Mouse (Mus musculus): ENCODE results near the gene Dctn3. TPM values are rescaled to one million over a fixed set of nuclear protein-coding genes. Genes with fewer than 3 reads are reported as not detected.

Gene Dctn3
- total and polyA plus RNA-seq, 3 experiments: 57.7 to 64.6 TPM; not detected in 1

DNA sequence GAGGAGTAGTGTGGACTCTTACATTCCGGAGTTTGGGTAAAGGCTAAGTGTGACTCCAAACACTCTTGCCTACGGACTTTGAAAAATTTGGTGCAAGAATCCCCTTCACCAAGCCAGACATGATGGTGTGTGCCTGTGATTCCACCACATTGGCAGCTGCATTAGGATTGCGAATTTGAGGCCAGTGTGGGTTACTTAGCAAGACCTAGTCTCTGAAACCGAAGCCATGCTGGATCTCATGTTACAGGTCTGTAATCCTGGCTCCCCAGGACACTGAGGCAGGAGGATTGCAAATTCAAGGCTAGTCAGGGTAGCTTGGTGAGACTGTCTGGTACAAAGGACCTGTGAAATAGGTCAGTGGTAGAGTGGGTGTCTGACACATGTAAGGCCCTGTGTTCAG lies 35.7 kb upstream of the Dctn3 start:
- DNase-seq (ENCODE audit: low read depth, low spot score): no peak
- TF ChIP-seq GATA1 (IDR thresholded peaks at IDR 0.05; ENCODE audit: low read depth, low read length): no peak
- Histone ChIP-seq H3K27ac (ENCODE audit: control insufficient read depth, low read depth, low read length) (no peak overlapping the region), H3K9me3 (replicated peaks; ENCODE audit: insufficient read depth, low read length) (no peaks in the 10 kb centered on the region), H3K4me1 (ENCODE audit: control insufficient read depth in 1 of 2, insufficient read depth in 2 of 2, low read length in 2 of 2) (peaks cover 6 to 22% of the 10 kb centered on the region in 2 experiments), H3K27me3 (ENCODE audit: control insufficient read depth in 1 of 2, insufficient read depth in 2 of 2, low read length in 2 of 2) (no peaks in the 10 kb centered on the region), H3K36me3 (ENCODE audit: control insufficient read depth in 1 of 2, insufficient read depth in 2 of 2, low read length in 2 of 2) (peaks cover 0 to 13% of the 10 kb centered on the region in 2 experiments; a peak in 2 of 4 replicates), H3K79me2 (ENCODE audit: control insufficient read depth, insufficient read depth, low read length, poor library complexity) (peaks cover 1% of the 10 kb centered on the region; the same call in 1 of the 2 replicates), H3K4me3 (ENCODE audit: control insufficient read depth in 1 of 2, insufficient read depth in 1 of 2, low read depth in 2 of 2, low read length in 2 of 2) (no peak overlapping the region), H3K9ac (ENCODE audit: control insufficient read depth, low read depth, low read length, poor library complexity, severe bottlenecking) (no peak overlapping the region)

DNA sequence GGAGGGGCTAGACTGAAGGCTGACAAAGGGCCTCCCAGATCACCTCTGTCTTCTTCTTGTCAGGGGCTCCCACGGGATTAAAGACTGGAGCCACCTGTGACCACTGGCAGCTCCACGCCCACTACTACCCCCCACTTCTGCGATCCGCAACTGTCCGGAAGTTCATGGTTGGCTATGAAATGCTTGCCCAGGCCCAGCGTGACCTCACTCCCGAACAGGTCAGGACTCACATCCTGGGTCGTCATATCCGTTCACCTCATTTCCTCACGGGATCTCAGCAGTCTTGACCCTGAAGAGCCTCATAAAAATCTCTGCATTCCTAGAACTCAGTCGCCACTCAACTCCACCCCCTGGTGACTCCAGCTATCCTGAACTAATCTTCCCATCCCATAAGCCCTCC lies 35.1 kb upstream of the Dctn3 start:
- Histone ChIP-seq H3K27me3 (ENCODE audit: control insufficient read depth in 1 of 2, insufficient read depth in 2 of 2, low read length in 2 of 2) (no peaks in the 10 kb centered on the region), H3K79me2 (ENCODE audit: control insufficient read depth, insufficient read depth, low read length, poor library complexity) (peaks cover 1% of the 10 kb centered on the region; the same call in 1 of the 2 replicates), H3K4me1 (ENCODE audit: control insufficient read depth in 1 of 2, insufficient read depth in 2 of 2, low read length in 2 of 2) (peaks cover 6 to 22% of the 10 kb centered on the region in 2 experiments), H3K27ac (ENCODE audit: control insufficient read depth, low read depth, low read length) (no peak overlapping the region), H3K9me3 (replicated peaks; ENCODE audit: insufficient read depth, low read length) (no peaks in the 10 kb centered on the region), H3K4me3 (ENCODE audit: control insufficient read depth in 1 of 2, insufficient read depth in 1 of 2, low read depth in 2 of 2, low read length in 2 of 2) (no peak overlapping the region), H3K36me3 (ENCODE audit: control insufficient read depth in 1 of 2, insufficient read depth in 2 of 2, low read length in 2 of 2) (peaks cover 0 to 13% of the 10 kb centered on the region in 2 experiments; a peak in 2 of 4 replicates), H3K9ac (ENCODE audit: control insufficient read depth, low read depth, low read length, poor library complexity, severe bottlenecking) (no peak overlapping the region)
- no peak for DNase-seq (ENCODE audit: low read depth, low spot score)
- TF ChIP-seq BHLHE40 (IDR thresholded peaks at IDR 0.05; ENCODE audit: borderline replicate concordance, low read depth, low read length) (no peak), TAL1 (IDR thresholded peaks at IDR 0.05; ENCODE audit: low read length) (no peak), SMC3 (IDR thresholded peaks at IDR 0.05; ENCODE audit: low read depth, low read length) (no peak), CHD1 (IDR thresholded peaks at IDR 0.05; ENCODE audit: low read depth, low read length) (no peak), NELFE (IDR thresholded peaks at IDR 0.05; ENCODE audit: low read depth, low read length) (no peak)

DNA sequence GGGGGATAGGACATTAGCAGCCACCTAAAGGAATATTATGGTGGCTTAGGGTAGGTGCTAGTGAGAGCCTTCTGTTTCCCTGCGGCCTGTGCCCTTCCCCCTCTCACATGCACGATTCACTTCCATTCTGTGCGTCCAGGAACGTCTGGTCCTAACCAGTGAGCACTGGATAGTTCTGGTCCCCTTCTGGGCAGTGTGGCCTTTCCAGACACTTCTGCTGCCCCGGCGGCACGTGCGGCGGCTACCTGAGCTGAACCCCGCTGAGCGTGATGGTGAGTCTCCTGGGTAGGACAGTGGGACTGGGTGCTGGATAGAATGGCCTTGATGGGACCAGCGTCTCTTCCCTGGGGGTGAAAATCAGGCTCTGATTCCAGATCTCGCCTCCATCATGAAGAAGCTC lies 34.4 kb upstream of the Dctn3 start:
- Histone ChIP-seq H3K4me3 (ENCODE audit: control insufficient read depth in 1 of 2, insufficient read depth in 1 of 2, low read depth in 2 of 2, low read length in 2 of 2) (no peak overlapping the region), H3K4me1 (ENCODE audit: control insufficient read depth in 1 of 2, insufficient read depth in 2 of 2, low read length in 2 of 2) (peaks cover 6 to 22% of the 10 kb centered on the region in 2 experiments), H3K79me2 (ENCODE audit: control insufficient read depth, insufficient read depth, low read length, poor library complexity) (peaks cover 1% of the 10 kb centered on the region; the same call in 1 of the 2 replicates), H3K9ac (ENCODE audit: control insufficient read depth, low read depth, low read length, poor library complexity, severe bottlenecking) (no peak overlapping the region), H3K36me3 (ENCODE audit: control insufficient read depth in 1 of 2, insufficient read depth in 2 of 2, low read length in 2 of 2) (peaks cover 0 to 13% of the 10 kb centered on the region in 2 experiments; a peak in 2 of 4 replicates), H3K9me3 (replicated peaks; ENCODE audit: insufficient read depth, low read length) (no peaks in the 10 kb centered on the region), H3K27me3 (ENCODE audit: control insufficient read depth in 1 of 2, insufficient read depth in 2 of 2, low read length in 2 of 2) (no peaks in the 10 kb centered on the region), H3K27ac (ENCODE audit: control insufficient read depth, low read depth, low read length) (no peak overlapping the region)
- DNase-seq (ENCODE audit: low read depth, low spot score): no peak
- TF ChIP-seq USF2 (IDR thresholded peaks at IDR 0.05; ENCODE audit: borderline replicate concordance in 1 of 2, insufficient read depth in 1 of 2, low read depth in 1 of 2, low read length in 2 of 2): no peak
- no peak for TF ChIP-seq CHD2 (IDR thresholded peaks at IDR 0.05; ENCODE audit: low read length)
- no peak for TF ChIP-seq MAFK (IDR thresholded peaks at IDR 0.05; ENCODE audit: borderline replicate concordance, low read depth, low read length)
- TF ChIP-seq ZC3H11A (IDR thresholded peaks at IDR 0.05; ENCODE audit: low read depth, low read length): no peak
- TF ChIP-seq E2F4 (IDR thresholded peaks at IDR 0.05; ENCODE audit: borderline replicate concordance, low read depth, low read length): no peak
- no peak for TF ChIP-seq POLR2AphosphoS2 (IDR thresholded peaks at IDR 0.05; ENCODE audit: low read length)
- no peak for TF ChIP-seq USF1 (IDR thresholded peaks at IDR 0.05; ENCODE audit: low read depth, low read length)
- TF ChIP-seq HCFC1 (IDR thresholded peaks at IDR 0.05; ENCODE audit: low read depth, low read length): no peak
- no peak for TF ChIP-seq GABPA (IDR thresholded peaks at IDR 0.05; ENCODE audit: low read depth, low read length)
- no peak for TF ChIP-seq ELF1 (IDR thresholded peaks at IDR 0.05; ENCODE audit: low read depth, low read length)
- TF ChIP-seq RCOR1 (IDR thresholded peaks at IDR 0.05; ENCODE audit: low read depth, low read length): no peak
- no peak for TF ChIP-seq TAL1 (IDR thresholded peaks at IDR 0.05; ENCODE audit: low read length)
- no peak for TF ChIP-seq UBTF (IDR thresholded peaks at IDR 0.05; ENCODE audit: borderline replicate concordance, insufficient read depth, low read depth, low read length)
- no peak for TF ChIP-seq TBP (IDR thresholded peaks at IDR 0.05; ENCODE audit: low read depth, low read length)
- TF ChIP-seq SIN3A (IDR thresholded peaks at IDR 0.05; ENCODE audit: low read length): no peak
